Mouse (Mus musculus): ENCODE results near the gene Acd.

The Acd gene

DNA sequence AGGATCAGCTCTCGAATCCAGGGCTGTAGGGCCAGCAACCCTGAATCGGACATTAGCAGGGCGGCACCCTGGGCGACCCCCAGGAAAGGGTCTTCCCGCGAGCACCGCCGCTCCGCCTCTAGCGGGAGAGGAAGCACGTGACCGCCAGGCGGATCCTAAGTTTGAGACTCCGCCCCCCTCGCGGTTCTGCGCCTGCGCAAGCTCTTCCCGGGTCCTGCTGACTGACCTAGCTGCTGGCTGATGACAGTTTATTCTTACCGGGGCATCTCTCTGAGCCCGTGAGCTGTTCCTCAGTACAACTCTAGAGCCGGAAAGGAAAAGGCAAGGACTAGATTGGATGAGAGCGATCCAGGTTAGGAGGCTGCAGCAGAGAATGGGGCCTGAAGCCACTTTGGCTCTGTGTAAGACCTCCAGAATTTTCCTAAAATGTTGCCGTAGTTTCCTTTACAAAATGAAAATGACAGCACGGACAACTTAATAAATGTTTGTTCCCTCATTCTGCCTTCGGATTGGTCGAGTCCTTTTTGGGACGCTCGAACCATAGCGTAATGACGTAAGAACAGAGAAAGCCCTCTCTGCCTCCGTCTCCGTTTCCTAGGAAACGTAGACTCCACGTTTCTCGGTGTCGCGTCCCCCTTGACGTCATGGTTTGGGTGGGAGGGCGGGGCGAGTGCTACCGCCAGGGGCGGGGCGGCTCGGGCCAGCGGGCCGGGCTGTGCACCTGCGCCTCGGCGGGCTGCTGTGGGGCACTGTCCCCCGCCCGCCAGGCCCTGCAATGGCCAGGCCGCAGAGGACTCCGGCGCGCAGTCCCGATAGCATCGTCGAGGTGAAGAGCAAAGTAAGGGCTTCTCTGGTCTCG is at the start of gene Acd, which contains the start of gene Pard6a:
TSS of gene Acd (minus strand) at position 137 of the 859 bp plus-strand sequence.
TSS of gene Pard6a (plus strand) at position 183 of the 859 bp plus-strand sequence.
- peak; percentile 96 for DNase-seq

- peak; percentile 92 for DNase-seq
Observed at GRCm38 (mm10) chr8:105750606-105751005, 49.7 kb upstream of the Acd start.

GRCm38 (mm10) chr8:105743301-105743700 is 42.4 kb upstream of the Acd start:
- DNase-seq: no peak

DNA sequence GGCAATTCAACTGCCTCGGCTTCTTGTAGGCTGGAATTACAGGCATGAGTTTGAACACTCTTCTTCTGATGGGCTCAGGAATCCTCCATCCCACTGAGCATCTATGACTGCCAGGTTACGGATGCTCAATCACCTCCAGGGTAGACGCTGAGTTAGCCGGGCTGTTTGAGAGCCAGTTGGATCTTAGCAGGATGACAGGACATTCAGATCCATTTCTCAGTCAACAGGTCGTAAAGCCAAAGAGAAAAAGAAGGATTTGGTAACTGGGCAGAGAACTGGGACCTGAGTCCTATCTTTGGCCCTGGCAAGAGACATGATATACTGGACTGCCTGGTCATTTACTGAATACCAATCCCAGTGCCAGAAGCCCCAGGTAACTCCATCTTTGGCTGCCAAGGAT is 38.3 kb upstream of the Acd start:
- no peak for DNase-seq

GRCm38 (mm10) chr8:105732186-105732585 is 31.3 kb upstream of the Acd start:
- no peak for DNase-seq

GRCm38 (mm10) chr8:105727397-105728124 is 26.7 kb upstream of the Acd start:
- peak; percentile 80 for DNase-seq

DNA sequence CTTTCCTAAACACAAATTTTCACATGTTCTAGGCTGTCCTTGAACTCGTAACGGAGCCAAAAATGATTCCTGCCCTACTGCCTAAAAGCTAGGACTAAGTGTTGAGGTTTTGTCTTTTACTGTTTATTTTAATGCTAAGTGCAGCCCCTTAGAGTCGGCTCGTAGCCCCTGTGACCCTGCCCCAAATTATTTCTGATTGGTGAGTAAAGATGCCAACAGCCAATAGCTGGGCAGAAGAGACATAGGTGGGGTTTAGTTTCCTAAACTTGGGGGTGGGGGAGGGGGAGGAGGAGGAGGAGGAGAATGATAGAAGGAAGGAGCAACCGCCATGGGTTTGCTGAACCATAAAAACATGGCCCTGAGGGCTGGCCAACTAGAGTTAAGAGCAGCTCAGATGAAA is 24.8 kb upstream of the Acd start:
- DNase-seq: no peak

GRCm38 (mm10) chr8:105722861-105723260 is 22.0 kb upstream of the Acd start:
- DNase-seq: no peak

GRCm38 (mm10) chr8:105719637-105720036 is 18.7 kb upstream of the Acd start:
- DNase-seq: no peak

- no peak for DNase-seq
Observed at GRCm38 (mm10) chr8:105716302-105716945, 15.5 kb upstream of the Acd start.

DNA sequence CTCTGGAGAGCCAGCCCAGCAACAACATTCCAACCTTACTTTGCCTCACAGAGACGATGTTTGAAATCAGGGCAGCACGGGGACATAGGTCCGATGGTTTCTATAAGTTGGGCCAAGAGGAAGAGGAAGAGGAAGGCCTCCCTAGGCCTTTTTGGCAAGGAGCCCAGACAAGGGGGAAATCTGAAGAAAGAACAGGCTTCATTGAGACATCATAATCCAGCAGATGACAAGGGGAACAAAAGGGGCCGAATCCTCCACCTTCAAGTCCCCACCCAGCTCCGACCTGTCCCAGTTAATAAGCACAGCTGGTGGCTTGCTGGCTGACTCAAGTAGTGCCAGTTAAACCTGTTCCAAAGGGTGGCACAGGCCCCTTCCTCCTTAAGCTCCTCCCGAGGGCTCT is 14.1 kb upstream of the Acd start:
- peak; percentile 46 for DNase-seq

- peak; percentile 94 for DNase-seq
Observed at GRCm38 (mm10) chr8:105714139-105714538, 13.2 kb upstream of the Acd start.

- DNase-seq: no peak
Observed at GRCm38 (mm10) chr8:105712286-105712685, 11.4 kb upstream of the Acd start.

DNA sequence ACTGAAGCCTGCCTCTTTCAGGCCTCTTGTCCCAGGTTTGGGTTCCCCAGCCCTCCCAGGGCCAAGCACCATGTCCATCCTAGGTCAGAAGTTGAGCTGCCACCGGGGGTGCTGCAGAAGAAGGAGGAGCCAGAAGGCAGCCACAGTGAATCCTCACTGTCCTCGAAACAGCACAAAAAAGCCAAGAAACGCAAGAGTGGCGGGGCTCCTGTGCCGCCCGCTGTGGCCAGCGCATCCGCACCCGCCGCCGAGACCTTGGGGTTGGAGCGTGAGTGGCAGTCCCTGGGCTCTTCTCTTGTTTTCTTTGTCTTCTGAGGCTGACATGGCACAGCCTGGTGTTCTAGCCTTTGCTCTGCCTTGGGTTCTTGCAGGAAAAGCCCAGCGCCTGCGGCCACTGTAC is 8.4 kb upstream of the Acd start:
- no peak for DNase-seq

GRCm38 (mm10) chr8:105708675-105709074 is 7.8 kb upstream of the Acd start:
- no peak for DNase-seq

GRCm38 (mm10) chr8:105707498-105708403 is 6.8 kb upstream of the Acd start, which contains the start of the genes 4933405L10Rik and Enkd1:
4933405L10Rik (plus strand) TSS chr8:105707655.
Enkd1 (minus strand) TSS chr8:105708210.
- DNase-seq: peak; percentile 94

DNA sequence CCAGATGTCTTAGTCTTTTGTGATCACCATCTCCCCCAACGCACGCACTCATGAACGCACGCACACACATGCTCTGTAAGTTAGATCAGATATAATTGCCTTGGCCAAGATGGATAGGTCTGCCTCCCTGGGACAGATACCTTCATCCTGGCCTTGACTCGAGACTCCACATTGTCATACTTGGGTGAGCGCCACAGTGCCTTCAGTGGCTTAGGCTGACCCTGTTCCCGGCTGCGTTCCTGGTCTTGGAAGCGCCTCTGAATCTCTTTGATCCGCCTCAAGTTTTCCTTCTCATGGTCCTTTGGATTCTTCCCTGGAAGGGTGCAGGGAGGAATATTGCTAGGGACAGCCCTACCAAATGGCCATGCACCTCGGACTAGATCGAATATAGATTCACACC is 5.5 kb upstream of the Acd start:
- DNase-seq: no peak

DNA sequence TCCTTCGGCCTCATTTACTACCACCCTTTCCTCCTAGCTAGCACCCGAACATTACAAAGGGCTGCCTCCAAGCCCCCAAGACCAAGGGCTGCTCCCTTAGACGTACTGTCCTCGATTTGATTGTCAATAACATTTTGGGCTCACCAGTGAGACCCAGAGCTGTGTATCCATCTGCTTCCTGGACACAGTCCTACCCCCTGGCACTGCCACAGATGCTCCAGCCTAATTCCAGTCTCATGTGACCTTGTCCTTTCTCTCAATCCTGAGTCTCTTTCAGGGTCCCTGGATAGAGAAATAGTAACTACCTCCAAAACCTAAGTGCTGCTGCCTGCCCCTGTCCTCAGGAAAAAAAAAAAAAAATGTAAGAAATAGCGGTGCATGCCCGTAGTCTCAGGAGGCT is 4.1 kb upstream of the Acd start:
- no peak for DNase-seq

DNA sequence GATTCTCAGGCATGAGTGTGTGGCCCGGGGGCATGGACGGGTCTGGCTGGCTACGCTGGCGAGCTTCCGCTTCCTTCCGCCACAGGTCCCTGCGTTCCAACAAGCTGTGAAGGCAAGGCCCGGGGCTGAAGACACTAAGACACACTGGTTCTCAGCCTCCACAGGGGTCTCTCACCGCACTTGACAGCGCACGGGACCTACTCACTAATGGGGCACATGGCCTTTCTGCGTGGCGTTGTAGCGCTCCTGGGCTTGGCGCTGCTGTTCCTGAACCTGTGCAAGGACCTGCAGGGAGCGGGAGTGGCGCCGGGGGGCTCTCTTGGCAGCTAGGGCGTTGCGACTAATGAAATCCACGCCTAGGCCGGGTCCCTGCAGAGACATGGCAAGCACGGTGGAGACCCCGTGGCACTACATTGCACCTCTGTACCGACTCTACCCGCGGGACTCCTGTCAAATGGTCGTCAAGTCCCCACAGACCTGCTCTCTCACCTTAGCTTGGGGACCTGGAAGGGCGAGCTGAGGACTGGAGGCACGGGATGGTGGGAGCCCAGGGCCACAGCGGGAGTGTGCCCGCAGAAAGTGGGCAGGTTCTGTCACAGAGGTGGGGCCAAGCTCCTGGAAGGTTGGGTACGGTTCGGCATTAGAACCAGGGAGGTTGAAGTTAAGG is 3.4 kb upstream of the Acd start:
- DNase-seq: no peak

- DNase-seq: no peak
Observed at GRCm38 (mm10) chr8:105702731-105703415, 2.0 kb upstream of the Acd start.

DNA sequence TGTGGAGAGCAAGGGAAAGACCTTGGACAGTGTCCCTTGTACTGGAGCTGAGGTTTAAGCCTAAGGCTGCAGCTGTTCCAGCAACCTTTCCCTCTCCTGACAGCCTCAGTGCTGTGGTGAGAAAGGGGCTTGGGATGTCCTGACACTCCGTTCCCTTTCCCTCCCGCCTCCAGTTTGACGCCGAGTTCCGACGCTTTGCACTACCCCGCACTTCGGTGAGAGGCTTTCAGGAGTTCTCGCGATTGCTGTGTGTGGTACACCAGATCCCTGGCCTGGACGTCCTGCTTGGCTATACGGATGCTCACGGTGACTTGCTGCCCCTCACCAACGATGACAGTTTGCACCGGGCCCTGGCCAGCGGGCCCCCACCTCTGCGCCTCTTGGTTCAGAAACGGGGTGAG is 1.1 kb upstream of the Acd start:
- DNase-seq: no peak

Measured in lung, postnatal 10 days (tissue).